11 mouse cellular contexts compared by ENCODE assay signal in the genomic region with DNA sequence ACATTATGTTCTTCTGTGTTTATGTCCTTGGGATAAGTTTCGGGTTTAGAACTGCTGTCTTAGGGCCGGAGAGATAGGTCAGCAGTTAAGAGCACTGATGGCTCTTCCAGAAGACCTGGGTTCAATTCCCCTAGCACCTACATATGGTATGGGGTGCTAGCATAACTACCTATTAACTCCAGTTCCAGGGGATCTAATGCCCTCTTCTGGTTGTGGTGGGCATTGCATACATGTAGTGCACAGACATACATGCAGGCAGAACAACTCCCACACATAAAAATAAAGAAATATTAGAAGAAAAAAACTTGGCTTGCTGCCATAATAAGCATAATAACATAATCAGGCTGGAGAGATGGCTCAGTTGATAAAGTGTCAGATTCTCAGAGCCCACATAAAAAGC. TPM values are rescaled to one million over a fixed set of nuclear protein-coding genes. Genes with fewer than 3 reads are reported as not detected.
DNase-seq lines count a peak whose midpoint lies in the region; ATAC-seq and TF ChIP-seq lines count a peak whose summit lies in the region.
"Had no signal": no experiment of that assay in that cellular context is flagged by ENCODE, and none has a peak within 500 bp of the region (broad histone marks: within the 10 kb centered on the region; RNA-seq: fewer than 3 reads in every experiment).

No protein-coding gene starts in this region.

- no peak for TF ChIP-seq POLR2A in heart, adult 2 months (IDR thresholded peaks at IDR 0.05; ENCODE audit: insufficient read depth, low read depth, low read length)

- H3K9ac ChIP-seq in heart, adult 2 months (ENCODE audit: low read depth, low read length) = no peak overlapping the region
- no peak overlapping the region for H3K9ac ChIP-seq in midbrain, embryonic 14.5 days (replicated peaks; ENCODE audit: low read length)
- H3K9ac ChIP-seq in midbrain, embryonic 15.5 days = no peak overlapping the region
- H3K9ac ChIP-seq in heart, embryonic 11.5 days (ENCODE audit: low read depth, low read length) = no peak overlapping the region

- TF ChIP-seq EP300 in heart, adult 2 months (IDR thresholded peaks at IDR 0.05; ENCODE audit: insufficient read depth, low read depth, low read length) = no peak

- 99% methylated on average over 2 of the region's 2 CpGs for WGBS in heart, adult 2 months
- WGBS in midbrain, embryonic 14.5 days = 99% methylated on average over 2 of the region's 2 CpGs
- 91% methylated on average over 2 of the region's 2 CpGs for WGBS in midbrain, embryonic 15.5 days
- WGBS in heart, embryonic 11.5 days (ENCODE audit: insufficient replicate concordance) = 88% methylated on average over 2 of the region's 2 CpGs

- no peak overlapping the region for H3K4me3 ChIP-seq in heart, adult 2 months
- H3K4me3 ChIP-seq in midbrain, embryonic 14.5 days (replicated peaks; ENCODE audit: low read depth, low read length) = no peak overlapping the region
- no peak overlapping the region for H3K4me3 ChIP-seq in midbrain, embryonic 15.5 days
- no peak overlapping the region for H3K4me3 ChIP-seq in heart, embryonic 11.5 days (ENCODE audit: low read depth, low read length)
- H3K4me3 ChIP-seq: erythroblast, embryonic 14.5 days; hindbrain, embryonic 10.5 days had no signal

- no peak overlapping the region for H3K4me2 ChIP-seq in midbrain, embryonic 14.5 days (ENCODE audit: low read length)
- H3K4me2 ChIP-seq in midbrain, embryonic 15.5 days = no peak overlapping the region
- no peak overlapping the region for H3K4me2 ChIP-seq in heart, embryonic 11.5 days
- H3K4me2 ChIP-seq: liver, embryonic 11.5 days had no signal

- H3K27me3 ChIP-seq in heart, adult 2 months (ENCODE audit: control insufficient read depth, insufficient read depth, low read length) = no peaks in the 10 kb centered on the region
- no peaks in the 10 kb centered on the region for H3K27me3 ChIP-seq in midbrain, embryonic 14.5 days (ENCODE audit: control insufficient read depth, insufficient read depth, low read length)
- H3K27me3 ChIP-seq in midbrain, embryonic 15.5 days (replicated peaks) = no peaks in the 10 kb centered on the region
- H3K27me3 ChIP-seq in heart, embryonic 11.5 days (ENCODE audit: control insufficient read depth, insufficient read depth, low read length) = no peaks in the 10 kb centered on the region

- peak; percentile 78 for TF ChIP-seq CTCF in heart, adult 2 months (IDR thresholded peaks at IDR 0.05)

- intact Hi-C loops in heart, adult 2 months (cut with DNase I) = loop anchor here (1.0 kb wide), 1 partner anchor 86 kb away; no protein-coding TSS in a partner anchor

- H3K27ac ChIP-seq in heart, adult 2 months = no peak overlapping the region
- no peak overlapping the region for H3K27ac ChIP-seq in midbrain, embryonic 14.5 days (replicated peaks; ENCODE audit: low read depth, low read length)
- no peak overlapping the region for H3K27ac ChIP-seq in midbrain, embryonic 15.5 days
- H3K27ac ChIP-seq in heart, embryonic 11.5 days (ENCODE audit: low read depth, low read length) = no peak overlapping the region
- H3K27ac ChIP-seq: hindbrain, embryonic 10.5 days had no signal

- ATAC-seq in midbrain, embryonic 14.5 days (ENCODE audit: low FRiP score, low TSS enrichment) = no peak
- ATAC-seq in midbrain, embryonic 15.5 days (replicated peaks) = no peak
- ATAC-seq in common myeloid progenitor, adult 5-6 weeks (replicated peaks; ENCODE audit: low read depth, poor library complexity, severe bottlenecking) = 0 out of 2 replicates have a peak, but pooled peaks have one; percentile 60
- ATAC-seq in heart, embryonic 11.5 days (replicated peaks; ENCODE audit: insufficient number of reproducible peaks, low FRiP score, low TSS enrichment) = no peak

- no peaks in the 10 kb centered on the region for H3K79me2 ChIP-seq in heart, adult 2 months (replicated peaks; ENCODE audit: control insufficient read depth, insufficient read depth, low read length)

- no peaks in the 10 kb centered on the region for H3K36me3 ChIP-seq in heart, adult 2 months (ENCODE audit: control insufficient read depth, insufficient read depth, low read length)
- H3K36me3 ChIP-seq in midbrain, embryonic 14.5 days (ENCODE audit: control insufficient read depth, insufficient read depth, low read length) = no peaks in the 10 kb centered on the region
- H3K36me3 ChIP-seq in midbrain, embryonic 15.5 days (replicated peaks) = no peaks in the 10 kb centered on the region
- H3K36me3 ChIP-seq in heart, embryonic 11.5 days (ENCODE audit: control insufficient read depth, insufficient read depth, low read length) = peaks cover under 1% of the 10 kb centered on the region; the same call in 1 of the 2 replicates

- no peak for DNase-seq in heart, adult 2 months
- no peak for DNase-seq in heart, adult 9 months (ENCODE audit: low spot score in 2 of 2)
- DNase-seq in midbrain, embryonic 14.5 days = peak; percentile 26
- peak; percentile 30 for DNase-seq in thymus, postnatal 25 days
- no peak for DNase-seq in adrenal gland, adult 8-10 months

- no peaks in the 10 kb centered on the region for H3K9me3 ChIP-seq in midbrain, embryonic 14.5 days (ENCODE audit: control insufficient read depth, low read length)
- H3K9me3 ChIP-seq in midbrain, embryonic 15.5 days = no peaks in the 10 kb centered on the region
- no peaks in the 10 kb centered on the region for H3K9me3 ChIP-seq in heart, embryonic 11.5 days (replicated peaks; ENCODE audit: control insufficient read depth, low read length)
- H3K9me3 ChIP-seq: hindbrain, embryonic 10.5 days had no signal

- H3K4me1 ChIP-seq in heart, adult 2 months (ENCODE audit: control insufficient read depth, insufficient read depth, low read length) = no peaks in the 10 kb centered on the region
- H3K4me1 ChIP-seq in midbrain, embryonic 14.5 days (ENCODE audit: control insufficient read depth, insufficient read depth, low read length) = no peaks in the 10 kb centered on the region
- no peaks in the 10 kb centered on the region for H3K4me1 ChIP-seq in midbrain, embryonic 15.5 days
- peaks cover 3% of the 10 kb centered on the region for H3K4me1 ChIP-seq in heart, embryonic 11.5 days (ENCODE audit: control insufficient read depth, insufficient read depth, low read length)

RNA-seq across cellular contexts. Expression of a gene that starts 28.3 kb away (rescaled TPM):
- 10 to 100 TPM; 21.6 to 26.1 TPM for total RNA-seq in heart, adult 2 months (2021)
- polyA plus RNA-seq in heart, adult 2 months (2012; rRNA removed) = 31.9 and 39.2 TPM in 2 replicates
- polyA plus RNA-seq in midbrain, embryonic 14.5 days (2014; fragmentation: Nextera tagmentation; extraction: Ambion mirVana) = 51.6 and 57.5 TPM in 2 replicates
- polyA plus RNA-seq in midbrain, embryonic 15.5 days (2015; fragmentation: Nextera tagmentation; extraction: Ambion mirVana) = 47.3 and 47.9 TPM in 2 replicates
- total RNA-seq in common myeloid progenitor, adult 5-6 weeks (2017) = 1.6 TPM in 1 of 2 replicates, not detected in the other
- 10 to 100 TPM; 27.3 to 37.7 (median 31.4) TPM for total RNA-seq in adrenal gland, adult 8-10 months (2022)
- 113 and 124 TPM in 2 replicates for polyA plus RNA-seq in heart, embryonic 11.5 days (2014; fragmentation: Nextera tagmentation; extraction: Ambion mirVana)
- polyA plus RNA-seq: erythroblast, embryonic 14.5 days had no signal

RNA-seq across cellular contexts. Expression of a gene that starts 31.8 kb away (rescaled TPM):
- 10 to 100 TPM; 15.2 to 15.4 TPM for total RNA-seq in heart, adult 2 months (2021)
- polyA plus RNA-seq in heart, adult 2 months (2012; rRNA removed) = 14.8 and 18.6 TPM in 2 replicates
- 1.3 and 2.1 TPM in 2 replicates for polyA plus RNA-seq in midbrain, embryonic 14.5 days (2014; fragmentation: Nextera tagmentation; extraction: Ambion mirVana)
- polyA plus RNA-seq in midbrain, embryonic 15.5 days (2015; fragmentation: Nextera tagmentation; extraction: Ambion mirVana) = 3.5 and 4.7 TPM in 2 replicates
- 0.05 TPM in 1 of 2 replicates, not detected in the other for total RNA-seq in common myeloid progenitor, adult 5-6 weeks (2017)
- 10 to 100 TPM in 3 of 4 experiments, 1 to 10 TPM in 1; 10.0 to 14.8 (median 12.0) TPM for total RNA-seq in adrenal gland, adult 8-10 months (2022)
- polyA plus RNA-seq in heart, embryonic 11.5 days (2014; fragmentation: Nextera tagmentation; extraction: Ambion mirVana) = 9.2 and 11.8 TPM in 2 replicates
- polyA plus RNA-seq: erythroblast, embryonic 14.5 days had no signal

Comparison
In these comparisons a context has a peak if more than half of its experiments do, and no peak if none do; other contexts are left out.
1. DNase-seq: peak in midbrain, embryonic 14.5 days (single experiment) and thymus, postnatal 25 days (single experiment); none in heart, adult 2 months (0 of 2), heart, adult 9 months (0 of 2) and adrenal gland, adult 8-10 months (single experiment).